Mouse (Mus musculus) left cerebral cortex, postnatal 25 days (tissue): ENCODE results near the gene Plxdc1. TPM values are rescaled to one million over a fixed set of nuclear protein-coding genes. Genes with fewer than 3 reads are reported as not detected.
"Not testable (repeated sequence)": the region's sequence is repeated elsewhere in the genome, so short reads cannot be mapped to it uniquely, and the experiment has no call there.

ENCODE experiments used
- DNase-seq, 2 experiments: peaks; one replicate each; pipeline ENCODE4 v3.0.0; 2022; ENCODE audit warnings: low spot score in 2 of 2, mixed read lengths in 1 of 2
- intact Hi-C: fragments of 180-260 bp; cut with DNase I; formaldehyde crosslinking; loops from one replicate; pipeline ENCODE4 v1.15.1; 2025
- total RNA-seq, 2 experiments: library from RNA; stranded (reverse); gene quantifications; 2 replicates each; pipeline ENCODE4 v1.2.3; 2021

Gene Plxdc1
- total RNA-seq, 2 experiments from 2014 or later, result 22.0 to 22.4 TPM

DNA sequence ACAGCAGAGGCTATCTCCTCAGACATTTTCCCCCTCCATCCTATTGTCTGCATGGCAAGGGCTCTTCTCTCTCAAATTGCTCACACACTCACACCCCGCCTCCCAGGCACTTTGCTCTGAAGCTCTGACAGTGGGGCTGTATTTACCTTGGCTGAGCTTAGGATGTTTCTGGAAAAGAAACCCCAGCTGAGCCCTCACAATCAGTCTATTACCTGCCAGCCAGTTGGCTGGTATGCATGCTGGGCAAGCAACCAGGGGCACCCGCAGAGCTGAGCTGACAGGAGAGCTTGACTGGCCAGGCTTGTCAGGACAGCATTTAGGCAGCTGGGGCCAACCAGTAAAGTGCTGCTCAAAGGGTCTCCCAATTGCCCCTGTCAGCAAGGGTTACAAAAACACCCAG, 19.1 kb downstream of the Plxdc1 start:
- DNase-seq, result no peak
- intact Hi-C loops, result no loop called here

GRCm38 (mm10) chr11:97960907-97961306, 25.3 kb downstream of the Plxdc1 start:
- intact Hi-C loops, result no loop called here
- no peak for DNase-seq

DNA sequence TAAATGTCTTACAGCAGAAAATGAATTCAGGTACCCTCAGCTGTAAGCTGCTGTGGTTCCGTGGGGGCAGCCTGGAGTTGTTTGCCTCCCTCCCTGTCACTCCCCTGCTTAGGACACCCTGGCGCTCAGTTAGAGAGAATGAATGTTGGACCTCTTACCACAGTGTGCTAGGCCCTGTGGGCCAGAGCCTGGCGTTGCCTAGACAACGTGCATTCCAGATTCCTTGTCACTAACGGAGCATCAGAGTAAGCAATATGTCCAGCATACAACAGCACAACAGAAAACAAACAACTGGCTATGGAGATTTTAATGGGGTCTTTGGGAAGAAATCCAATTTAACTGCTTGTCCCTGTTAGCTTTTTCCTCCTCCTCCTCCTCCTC, 27.0 kb downstream of the Plxdc1 start:
- peak in 1 of 2 experiments; percentile 30 for DNase-seq

GRCm38 (mm10) chr11:97958641-97959299, 27.5 kb downstream of the Plxdc1 start:
- intact Hi-C loops, result no loop called here
- no peak for DNase-seq

More for the DNA sequence above, 27.0 kb downstream of the Plxdc1 start:
- intact Hi-C loops, result no loop called here

- intact Hi-C loops, result no loop called here
- no peak for DNase-seq
These were observed 29.2 kb downstream of the Plxdc1 start for GRCm38 (mm10) chr11:97956905-97957560.

DNA sequence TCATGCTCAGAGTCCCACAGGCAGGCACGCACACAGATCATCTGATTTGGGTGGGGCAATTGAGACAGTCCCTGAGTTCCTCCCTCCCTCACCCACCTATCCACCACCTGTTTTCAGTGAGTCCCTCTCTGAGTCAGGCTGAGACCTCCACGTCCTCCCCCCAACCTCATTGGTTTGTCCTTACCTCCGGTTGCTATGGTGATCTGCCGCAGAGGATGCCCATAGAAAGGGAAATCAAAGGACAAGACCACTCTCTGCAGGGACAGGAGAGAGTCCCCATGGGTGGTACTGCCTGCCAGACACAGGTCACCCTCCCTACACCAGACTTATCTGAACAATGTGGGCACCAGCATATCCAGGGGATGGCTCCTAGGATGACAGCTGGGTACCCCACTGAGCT, 30.3 kb downstream of the Plxdc1 start:
- intact Hi-C loops, result no loop called here
- no peak for DNase-seq

- intact Hi-C loops, result no loop called here
- no peak for DNase-seq
These were observed 30.9 kb downstream of the Plxdc1 start for GRCm38 (mm10) chr11:97955146-97955902.

- intact Hi-C loops, result no loop called here
These were observed 31.6 kb downstream of the Plxdc1 start for GRCm38 (mm10) chr11:97954469-97955141.

DNA sequence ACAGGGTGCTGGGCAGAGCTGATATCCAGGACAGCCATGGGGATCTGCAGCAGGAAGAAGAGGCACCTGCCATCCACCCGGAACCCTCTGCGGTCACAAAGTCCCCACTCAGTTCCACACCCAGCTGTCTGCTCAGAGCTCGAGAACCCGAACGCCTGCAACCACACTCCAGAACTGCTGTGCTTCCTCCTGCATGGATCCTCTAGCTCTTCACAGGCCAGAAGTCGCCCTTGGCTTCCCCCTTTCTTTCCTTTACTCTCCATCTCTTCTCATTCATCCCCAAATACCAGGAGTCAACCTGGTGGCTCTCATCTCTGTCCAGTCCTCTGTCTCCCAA, 32.3 kb downstream of the Plxdc1 start:
- intact Hi-C loops, result no loop called here
- DNase-seq, result no peak

More at GRCm38 (mm10) chr11:97954469-97955141, 31.6 kb downstream of the Plxdc1 start:
- no peak for DNase-seq

DNA sequence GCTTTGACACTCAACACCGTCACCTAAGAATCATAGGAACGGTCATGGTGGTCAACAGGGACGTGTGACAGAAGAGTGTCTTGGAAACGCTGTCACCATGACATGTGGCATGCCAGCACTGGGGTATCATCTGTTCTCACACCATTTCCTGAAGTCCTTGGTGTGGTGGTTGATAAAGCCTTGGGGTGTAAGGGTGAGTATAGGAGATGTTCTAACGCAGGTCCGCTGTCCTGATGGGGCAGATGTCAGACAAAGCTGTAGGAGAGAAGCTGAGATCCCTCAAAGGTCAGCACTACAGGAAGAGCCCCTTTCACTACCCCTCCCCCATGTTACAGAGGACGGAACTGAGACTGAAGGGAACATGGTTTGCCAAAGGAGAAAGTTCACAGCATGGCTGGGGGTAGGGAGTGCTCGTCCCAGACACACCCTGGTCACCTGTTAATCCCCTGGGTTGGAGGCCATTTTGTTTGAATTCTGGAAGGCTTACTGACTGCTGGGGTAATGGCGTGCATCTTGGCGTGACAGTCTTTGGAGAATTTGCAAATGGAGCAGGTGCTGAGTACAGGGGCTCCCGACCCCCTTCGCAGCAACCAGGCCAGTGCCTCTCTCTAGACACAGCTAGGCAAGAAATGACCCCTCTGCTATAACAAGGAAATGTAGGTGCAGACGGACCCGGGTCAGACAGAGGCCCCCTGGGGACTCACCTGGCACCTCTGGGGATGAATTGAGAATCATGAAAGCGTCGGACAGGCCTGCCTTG, 32.9 kb downstream of the Plxdc1 start:
- no peak for DNase-seq
- intact Hi-C loops, result no loop called here

GRCm38 (mm10) chr11:97952367-97953006, 33.8 kb downstream of the Plxdc1 start:
- intact Hi-C loops, result no loop called here
- DNase-seq, result no peak

DNA sequence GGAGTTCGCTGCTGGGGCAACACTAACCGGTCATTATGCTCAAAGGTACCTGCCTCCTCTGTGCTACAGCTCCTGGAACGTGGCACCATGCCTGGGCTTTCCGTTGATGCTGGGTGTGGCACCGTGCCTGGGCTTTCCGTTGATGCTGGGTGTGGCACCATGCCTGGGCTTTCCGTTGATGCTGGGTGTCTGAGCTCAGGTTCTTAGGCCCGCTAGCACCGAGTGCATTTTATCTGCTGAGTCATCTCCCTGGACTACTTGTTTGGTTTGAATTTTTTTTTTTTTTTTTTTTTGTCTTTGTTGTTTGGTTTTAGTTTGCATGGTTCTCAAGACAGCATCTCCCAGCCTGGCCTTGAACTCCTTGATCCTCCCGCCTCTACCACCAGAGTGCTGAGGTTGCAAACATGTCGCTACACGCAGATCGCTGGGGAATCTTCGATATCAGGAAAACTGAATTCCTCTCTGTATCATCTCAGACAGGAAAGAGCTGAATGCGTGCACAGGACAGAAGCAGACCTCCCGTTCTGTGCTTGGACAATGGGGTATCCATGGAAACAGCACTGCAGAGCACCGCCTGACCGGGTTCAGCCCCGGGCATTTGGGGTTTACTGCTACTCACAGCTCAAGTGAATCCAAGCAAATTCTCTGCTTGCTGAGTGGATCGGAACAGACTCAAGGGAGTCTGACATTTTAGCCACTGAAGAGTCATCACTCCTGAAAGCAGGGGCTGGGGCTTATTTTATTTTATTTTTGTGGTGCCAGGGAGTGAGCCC, 36.4 kb downstream of the Plxdc1 start:
- intact Hi-C loops, result no loop called here
- no peak for DNase-seq

- no peak for DNase-seq
- intact Hi-C loops, result no loop called here
These were observed 38.8 kb downstream of the Plxdc1 start for GRCm38 (mm10) chr11:97947426-97947825.

- DNase-seq, intact Hi-C loops: not testable (repeated sequence)
These were observed 40.4 kb downstream of the Plxdc1 start for GRCm38 (mm10) chr11:97945738-97946289.

DNA sequence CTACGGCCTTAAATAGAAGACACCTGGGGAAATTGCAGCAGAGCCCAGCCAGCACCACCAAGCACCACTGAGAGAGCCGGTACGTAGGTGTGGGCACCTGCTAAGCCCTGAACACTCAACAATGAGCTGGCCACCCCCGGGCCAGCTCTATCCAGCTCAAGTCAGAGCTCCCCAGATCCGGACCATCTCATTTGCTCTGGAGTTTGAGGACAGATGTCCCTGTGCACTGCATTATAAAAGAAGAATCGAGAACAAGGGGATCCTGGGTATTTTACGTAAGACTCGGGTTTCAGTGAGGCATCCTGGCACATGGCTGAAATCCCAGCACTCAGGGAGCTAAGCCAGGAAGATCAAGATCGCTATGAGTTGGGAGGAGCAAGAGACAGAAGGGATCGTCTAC, 41.2 kb downstream of the Plxdc1 start:
- peak in 1 of 2 experiments; percentile 75 for DNase-seq
- intact Hi-C loops, result no loop called here

- intact Hi-C loops, result no loop called here
- DNase-seq, result no peak
These were observed 43.0 kb downstream of the Plxdc1 start for GRCm38 (mm10) chr11:97943256-97943655.

DNA sequence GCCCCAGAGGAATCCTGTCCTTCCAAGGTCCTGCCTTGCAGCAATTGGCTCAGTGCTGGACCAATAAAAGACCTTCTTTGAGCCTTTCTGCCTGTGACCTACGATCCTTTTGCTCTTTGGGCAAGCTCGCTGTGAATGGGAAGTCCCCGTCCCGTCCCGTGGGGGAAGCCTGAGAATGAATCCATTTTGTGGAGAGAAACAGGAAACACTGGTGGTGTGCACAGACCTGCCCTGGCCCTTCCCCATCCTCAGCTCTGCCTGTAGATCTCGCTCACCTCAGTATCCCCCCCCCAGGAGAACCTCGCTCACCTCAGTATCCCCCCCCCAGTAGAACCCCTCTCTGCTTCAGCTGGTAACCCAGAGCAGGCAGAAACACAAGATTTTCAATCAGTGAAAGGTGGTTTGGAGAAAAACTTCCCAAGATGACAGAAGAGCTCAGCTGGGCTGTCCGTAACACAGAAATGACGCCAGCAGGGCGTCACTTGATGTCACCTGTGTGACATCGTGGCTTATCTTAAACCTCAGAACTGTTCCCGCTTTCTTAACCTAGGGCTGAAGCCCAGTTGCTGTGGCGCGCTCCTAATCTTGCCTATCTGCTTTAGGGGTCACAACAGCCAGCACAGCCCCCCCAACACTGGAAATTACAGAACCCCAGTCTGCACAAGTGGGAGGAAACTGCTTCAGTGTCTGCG, 43.7 kb downstream of the Plxdc1 start:
- no peak for DNase-seq
- intact Hi-C loops, result no loop called here
